Mouse (Mus musculus): Measurements from ENCODE around the gene Uncx. TPM values are rescaled to one million over a fixed set of nuclear protein-coding genes. Genes with fewer than 3 reads are reported as not detected.

The Uncx gene
- polyA plus RNA-seq, 1 experiment from 2014 or later = not detected

DNA sequence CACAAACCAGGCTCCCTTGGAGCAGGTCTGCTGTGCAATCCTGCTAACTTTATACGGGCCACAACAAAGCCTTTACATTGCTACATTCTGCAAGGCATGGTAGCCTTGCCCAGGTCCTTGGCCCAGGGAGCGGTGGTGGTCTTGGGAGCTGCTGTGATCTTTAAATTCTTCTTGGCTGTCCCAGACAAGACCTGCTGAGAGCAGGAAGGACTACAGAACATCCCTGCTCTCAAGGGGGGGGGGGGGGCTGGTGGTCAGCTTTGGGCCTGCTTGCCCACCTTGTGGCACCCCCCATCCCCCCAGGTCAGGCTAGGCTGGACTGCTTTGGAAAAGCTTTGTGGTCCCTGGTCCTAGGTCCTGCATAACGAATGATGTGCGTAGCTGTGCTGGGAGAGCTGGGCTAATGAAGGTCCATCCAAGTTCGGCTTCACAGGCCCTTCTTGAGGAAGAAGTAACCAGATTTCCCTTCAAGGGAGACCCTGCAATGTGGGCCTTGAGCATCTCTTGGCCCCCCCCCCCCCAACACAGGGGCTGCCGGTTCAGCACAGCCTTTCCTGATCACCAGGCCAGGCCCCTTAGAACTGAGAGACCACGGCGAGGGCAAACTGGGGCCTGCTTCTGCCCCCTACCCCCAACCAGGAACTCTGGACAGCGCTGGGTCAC is 2.5 kb downstream of the Uncx start:
- peaks cover 97% of the 10 kb centered on the region for H3K27me3 ChIP-seq (replicated peaks; ENCODE audit: control insufficient read depth, insufficient read depth, low read length)
- H3K27ac ChIP-seq (ENCODE audit: low read depth) = no peak overlapping the region
- no peak overlapping the region for H3K9ac ChIP-seq (ENCODE audit: low read length)
- no peak overlapping the region for H3K4me2 ChIP-seq (ENCODE audit: low read length)
- H3K36me3 ChIP-seq (ENCODE audit: control insufficient read depth, insufficient read depth, low read length) = no peaks in the 10 kb centered on the region
- DNase-seq (ENCODE audit: low spot score) = peak; percentile 70
- WGBS = 6% methylated on average over 9 of the region's 9 CpGs
- ATAC-seq (replicated peaks; ENCODE audit: low FRiP score, low TSS enrichment, low read depth) = no peak
- H3K9me3 ChIP-seq (ENCODE audit: control insufficient read depth, low read length) = no peaks in the 10 kb centered on the region
- no peaks in the 10 kb centered on the region for H3K4me1 ChIP-seq (replicated peaks; ENCODE audit: control insufficient read depth, insufficient read depth, low read length)
- no peak overlapping the region for H3K4me3 ChIP-seq (ENCODE audit: low read depth, low read length)

GRCm38 (mm10) chr5:139546336-139546770 is 3.1 kb downstream of the Uncx start:
- WGBS = under 1% methylated on average over 26 of the region's 26 CpGs

DNA sequence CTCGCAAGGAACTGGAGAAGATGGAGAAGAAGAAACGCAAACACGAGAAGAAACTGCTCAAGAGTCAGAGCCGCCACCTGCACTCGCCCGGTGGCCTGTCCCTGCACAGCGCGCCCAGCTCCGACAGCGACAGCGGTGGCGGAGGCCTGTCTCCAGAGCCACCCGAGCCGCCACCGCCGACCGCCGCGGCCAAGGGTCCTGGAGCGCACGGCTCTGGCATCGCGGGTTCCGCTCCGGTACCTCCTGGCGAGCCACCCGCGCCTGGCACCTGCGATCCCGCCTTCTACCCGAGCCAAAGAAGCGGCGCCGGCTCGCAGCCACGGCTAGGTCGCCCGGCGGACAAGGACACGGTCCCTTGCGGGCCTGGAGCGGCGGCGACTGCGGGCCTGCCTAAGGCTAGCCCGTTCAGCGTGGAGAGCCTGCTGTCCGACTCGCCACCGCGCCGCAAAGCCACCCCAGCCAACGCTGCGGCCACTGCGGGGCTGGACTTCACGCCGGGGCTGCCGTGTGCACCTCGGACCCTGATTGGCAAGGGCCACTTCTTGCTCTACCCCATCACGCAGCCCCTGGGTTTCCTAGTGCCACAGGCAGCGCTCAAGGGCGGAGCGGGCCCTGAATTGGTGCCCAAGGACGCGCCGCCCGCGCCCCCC is 3.6 kb downstream of the Uncx start:
- 1% methylated on average over 66 of the region's 68 CpGs for WGBS
- H3K27me3 ChIP-seq (replicated peaks; ENCODE audit: control insufficient read depth, insufficient read depth, low read length) = peaks cover 97% of the 10 kb centered on the region
- ATAC-seq (replicated peaks; ENCODE audit: low FRiP score, low TSS enrichment, low read depth) (no peak), DNase-seq (ENCODE audit: low spot score) (peak; percentile 70)
- no peak overlapping the region for H3K4me3 ChIP-seq (ENCODE audit: low read depth, low read length)
- H3K36me3 ChIP-seq (ENCODE audit: control insufficient read depth, insufficient read depth, low read length) = no peaks in the 10 kb centered on the region
- no peak overlapping the region for H3K27ac ChIP-seq (ENCODE audit: low read depth)
- no peak overlapping the region for H3K4me2 ChIP-seq (ENCODE audit: low read length)
- no peaks in the 10 kb centered on the region for H3K4me1 ChIP-seq (replicated peaks; ENCODE audit: control insufficient read depth, insufficient read depth, low read length)
- no peaks in the 10 kb centered on the region for H3K9me3 ChIP-seq (ENCODE audit: control insufficient read depth, low read length)
- H3K9ac ChIP-seq (ENCODE audit: low read length) = no peak overlapping the region

More at GRCm38 (mm10) chr5:139546336-139546770, 3.1 kb downstream of the Uncx start:
- Histone ChIP-seq H3K4me2 (ENCODE audit: low read length) (no peak overlapping the region), H3K27me3 (replicated peaks; ENCODE audit: control insufficient read depth, insufficient read depth, low read length) (peaks cover 97% of the 10 kb centered on the region), H3K27ac (ENCODE audit: low read depth) (no peak overlapping the region), H3K9ac (ENCODE audit: low read length) (no peak overlapping the region), H3K36me3 (ENCODE audit: control insufficient read depth, insufficient read depth, low read length) (no peaks in the 10 kb centered on the region), H3K9me3 (ENCODE audit: control insufficient read depth, low read length) (no peaks in the 10 kb centered on the region), H3K4me1 (replicated peaks; ENCODE audit: control insufficient read depth, insufficient read depth, low read length) (no peaks in the 10 kb centered on the region), H3K4me3 (ENCODE audit: low read depth, low read length) (no peak overlapping the region)
- no peak for ATAC-seq (replicated peaks; ENCODE audit: low FRiP score, low TSS enrichment, low read depth)
- peak; percentile 67 for DNase-seq (ENCODE audit: low spot score)

- H3K27ac ChIP-seq (ENCODE audit: low read depth) = no peak overlapping the region
- H3K4me3 ChIP-seq (ENCODE audit: low read depth, low read length) = no peak overlapping the region
- H3K4me2 ChIP-seq (ENCODE audit: low read length) = no peak overlapping the region
- no peaks in the 10 kb centered on the region for H3K4me1 ChIP-seq (replicated peaks; ENCODE audit: control insufficient read depth, insufficient read depth, low read length)
- under 1% methylated on average over 49 of the region's 49 CpGs for WGBS
- H3K36me3 ChIP-seq (ENCODE audit: control insufficient read depth, insufficient read depth, low read length) = no peaks in the 10 kb centered on the region
- ATAC-seq (replicated peaks; ENCODE audit: low FRiP score, low TSS enrichment, low read depth) (no peak), DNase-seq (ENCODE audit: low spot score) (peak; percentile 57)
- no peak overlapping the region for H3K9ac ChIP-seq (ENCODE audit: low read length)
- H3K27me3 ChIP-seq (replicated peaks; ENCODE audit: control insufficient read depth, insufficient read depth, low read length) = peaks cover 97% of the 10 kb centered on the region
- H3K9me3 ChIP-seq (ENCODE audit: control insufficient read depth, low read length) = no peaks in the 10 kb centered on the region
Observed at GRCm38 (mm10) chr5:139547421-139547931, 4.2 kb downstream of the Uncx start.

- Histone ChIP-seq H3K4me2 (ENCODE audit: low read length) (no peak overlapping the region), H3K4me1 (replicated peaks; ENCODE audit: control insufficient read depth, insufficient read depth, low read length) (peaks cover 10% of the 10 kb centered on the region), H3K27me3 (replicated peaks; ENCODE audit: control insufficient read depth, insufficient read depth, low read length) (peaks cover 99% of the 10 kb centered on the region), H3K9me3 (ENCODE audit: control insufficient read depth, low read length) (no peaks in the 10 kb centered on the region), H3K27ac (ENCODE audit: low read depth) (no peak overlapping the region), H3K4me3 (ENCODE audit: low read depth, low read length) (no peak overlapping the region), H3K36me3 (ENCODE audit: control insufficient read depth, insufficient read depth, low read length) (no peaks in the 10 kb centered on the region), H3K9ac (ENCODE audit: low read length) (no peak overlapping the region)
- WGBS = 3% methylated on average over 29 of the region's 29 CpGs
- no peak for DNase-seq (ENCODE audit: low spot score)
- no peak for ATAC-seq (replicated peaks; ENCODE audit: low FRiP score, low TSS enrichment, low read depth)
Observed at GRCm38 (mm10) chr5:139553446-139554273, 10.4 kb downstream of the Uncx start.

DNA sequence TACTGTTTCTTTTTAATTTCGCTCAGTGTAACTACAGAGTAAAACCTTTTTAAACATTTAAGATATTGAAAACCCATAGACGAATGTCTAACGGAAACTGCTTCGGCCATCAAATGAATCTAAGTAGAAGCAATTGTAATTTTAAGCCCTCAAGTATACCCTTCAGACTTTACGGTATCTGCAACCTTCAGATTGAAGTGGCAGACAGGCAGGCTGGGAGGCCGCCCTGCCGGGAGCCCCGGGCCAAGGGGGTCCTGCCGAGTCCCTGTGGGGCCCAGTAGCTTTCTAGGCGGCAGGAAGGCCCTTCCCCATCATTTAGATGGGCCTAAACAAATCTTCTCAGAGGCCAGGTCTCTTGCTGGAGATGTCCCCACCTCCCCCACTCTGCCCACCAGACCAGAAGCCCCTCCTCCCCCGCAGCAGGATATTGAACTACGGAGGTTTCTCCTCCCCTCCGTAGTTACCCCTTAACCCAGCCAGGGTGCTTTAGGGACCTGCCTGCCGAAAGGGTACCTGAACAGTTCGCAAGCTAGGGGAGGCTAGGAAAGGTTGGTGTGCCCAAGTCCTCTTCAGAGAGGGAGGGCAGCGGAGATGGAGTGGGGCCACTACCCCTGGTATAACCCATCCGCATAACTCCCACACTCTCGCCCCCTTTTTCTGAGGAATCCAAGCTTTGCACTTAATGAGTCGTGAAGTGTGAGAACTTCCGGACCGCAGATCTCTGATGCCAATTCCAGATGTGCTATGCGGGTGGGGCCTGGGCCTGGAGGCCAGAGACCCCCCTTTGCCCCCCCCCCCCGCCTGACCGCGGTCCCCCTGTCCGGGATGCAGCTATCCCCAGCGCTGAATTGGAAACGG is 11.4 kb downstream of the Uncx start:
- no peak for DNase-seq (ENCODE audit: low spot score)
- H3K9me3 ChIP-seq (ENCODE audit: control insufficient read depth, low read length) = no peaks in the 10 kb centered on the region
- 2% methylated on average over 28 of the region's 28 CpGs for WGBS
- H3K4me2 ChIP-seq (ENCODE audit: low read length) = no peak overlapping the region
- H3K27me3 ChIP-seq (replicated peaks; ENCODE audit: control insufficient read depth, insufficient read depth, low read length) = peaks cover 99% of the 10 kb centered on the region
- no peaks in the 10 kb centered on the region for H3K36me3 ChIP-seq (ENCODE audit: control insufficient read depth, insufficient read depth, low read length)
- H3K27ac ChIP-seq (ENCODE audit: low read depth) = no peak overlapping the region
- H3K4me3 ChIP-seq (ENCODE audit: low read depth, low read length) = no peak overlapping the region
- H3K9ac ChIP-seq (ENCODE audit: low read length) = no peak overlapping the region
- no peak for ATAC-seq (replicated peaks; ENCODE audit: low FRiP score, low TSS enrichment, low read depth)
- peaks cover 10% of the 10 kb centered on the region for H3K4me1 ChIP-seq (replicated peaks; ENCODE audit: control insufficient read depth, insufficient read depth, low read length)

DNA sequence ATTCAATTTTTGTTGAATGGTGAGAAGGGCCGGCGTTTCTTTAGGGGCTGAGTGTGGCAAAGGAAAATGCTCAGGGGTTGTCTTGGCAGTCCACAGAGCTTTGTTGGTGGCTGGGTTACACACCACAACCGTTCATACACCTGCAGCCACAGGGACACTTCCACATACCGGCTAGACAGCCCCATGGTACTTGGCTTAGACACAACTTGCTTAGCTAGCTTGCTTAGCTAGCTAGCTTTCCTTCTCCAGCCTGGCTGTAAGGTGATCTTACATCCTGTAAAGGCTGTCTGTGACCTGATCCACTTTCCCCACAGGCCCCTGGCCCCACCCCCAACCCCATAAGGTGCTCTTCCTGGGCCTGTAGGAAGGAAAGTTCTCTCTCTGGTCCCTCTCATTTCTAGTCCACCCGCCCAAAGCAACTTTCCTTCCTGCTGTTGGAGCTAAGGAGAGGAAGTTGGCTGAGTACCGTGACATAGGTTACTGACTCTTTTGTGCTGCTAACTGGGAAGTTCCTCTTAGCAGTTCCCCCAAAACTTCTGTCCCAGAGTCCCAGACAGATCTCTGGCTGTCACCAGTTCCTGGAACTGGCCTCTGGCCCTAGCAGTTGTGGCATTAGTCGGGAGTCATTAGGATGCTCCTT is 12.3 kb downstream of the Uncx start:
- H3K9me3 ChIP-seq (ENCODE audit: control insufficient read depth, low read length) = no peaks in the 10 kb centered on the region
- H3K27me3 ChIP-seq (replicated peaks; ENCODE audit: control insufficient read depth, insufficient read depth, low read length) = peaks cover 99% of the 10 kb centered on the region
- DNase-seq (ENCODE audit: low spot score) = peak; percentile 58
- H3K27ac ChIP-seq (ENCODE audit: low read depth) = no peak overlapping the region
- H3K4me1 ChIP-seq (replicated peaks; ENCODE audit: control insufficient read depth, insufficient read depth, low read length) = peaks cover 10% of the 10 kb centered on the region
- H3K36me3 ChIP-seq (ENCODE audit: control insufficient read depth, insufficient read depth, low read length) = no peaks in the 10 kb centered on the region
- no peak for ATAC-seq (replicated peaks; ENCODE audit: low FRiP score, low TSS enrichment, low read depth)
- WGBS = 4% methylated on average over 7 of the region's 7 CpGs
- no peak overlapping the region for H3K4me2 ChIP-seq (ENCODE audit: low read length)
- no peak overlapping the region for H3K4me3 ChIP-seq (ENCODE audit: low read depth, low read length)
- H3K9ac ChIP-seq (ENCODE audit: low read length) = no peak overlapping the region

All from intestine, embryonic 14.5 days (tissue).